Mouse (Mus musculus) spleen, adult 12 weeks (tissue): ENCODE results near the gene Rexo5.

Experiments used
- DNase-seq: peaks from one replicate; pipeline ENCODE4 v3.0.0; 2022; ENCODE audit warnings: low spot score

The Rexo5 gene

DNA sequence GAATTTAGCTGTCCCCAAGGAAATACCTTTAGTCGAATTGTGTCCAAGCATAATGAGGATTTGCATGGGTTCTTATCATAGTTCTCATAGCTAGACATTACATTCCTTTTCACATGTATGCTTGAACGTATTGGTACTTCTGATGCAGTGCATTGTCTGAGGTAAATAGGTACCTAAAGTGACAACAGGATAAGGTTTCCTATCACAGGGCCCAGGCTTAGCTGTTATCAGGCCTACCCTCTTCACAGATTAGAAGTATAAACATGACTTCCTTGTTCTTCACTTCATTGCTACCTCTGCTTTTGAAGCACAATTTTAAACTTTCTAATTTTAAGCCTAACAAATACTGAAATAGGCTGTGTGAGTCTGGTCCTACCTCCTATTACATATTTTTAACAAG, 51.7 kb downstream of the Rexo5 start:
- no peak for DNase-seq

DNA sequence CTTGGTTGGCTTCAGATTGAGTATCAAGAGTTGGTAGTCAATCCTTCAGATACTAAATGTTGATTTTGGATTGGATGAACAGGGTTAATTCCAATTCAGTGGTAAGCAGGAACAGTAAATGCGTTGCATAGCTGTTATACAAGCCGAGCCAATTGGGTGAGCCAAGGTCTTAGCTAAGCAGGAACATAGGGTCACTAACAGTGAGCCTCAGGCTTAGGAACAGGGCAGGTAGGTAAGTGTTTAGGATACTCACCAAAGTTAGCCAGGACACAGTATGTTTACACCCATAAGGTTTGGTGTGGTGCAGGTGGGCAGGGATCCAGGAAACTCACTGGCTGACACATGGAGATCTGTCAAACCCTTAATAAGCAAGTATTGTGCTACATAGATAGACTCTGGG, 53.6 kb downstream of the Rexo5 start:
- DNase-seq: no peak

DNA sequence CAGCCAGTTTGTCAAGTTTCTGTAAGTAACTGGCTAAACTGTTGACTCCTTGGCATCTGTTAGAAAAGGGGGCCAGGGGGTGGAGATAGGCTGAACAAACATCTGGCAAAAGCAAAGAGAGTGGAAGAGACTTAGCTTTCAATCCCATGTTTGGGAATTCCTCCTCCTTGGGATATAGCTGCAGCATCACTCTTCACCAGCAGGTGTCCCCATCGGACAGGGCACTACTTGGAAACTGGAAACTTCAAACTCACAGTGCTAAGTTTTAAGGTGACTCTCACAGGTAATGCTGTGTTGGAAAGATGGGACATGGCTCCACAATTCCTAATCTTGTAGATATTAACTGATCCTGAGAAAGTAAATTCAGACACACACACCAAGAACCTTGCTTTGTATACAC, 55.3 kb downstream of the Rexo5 start:
- no peak for DNase-seq

DNA sequence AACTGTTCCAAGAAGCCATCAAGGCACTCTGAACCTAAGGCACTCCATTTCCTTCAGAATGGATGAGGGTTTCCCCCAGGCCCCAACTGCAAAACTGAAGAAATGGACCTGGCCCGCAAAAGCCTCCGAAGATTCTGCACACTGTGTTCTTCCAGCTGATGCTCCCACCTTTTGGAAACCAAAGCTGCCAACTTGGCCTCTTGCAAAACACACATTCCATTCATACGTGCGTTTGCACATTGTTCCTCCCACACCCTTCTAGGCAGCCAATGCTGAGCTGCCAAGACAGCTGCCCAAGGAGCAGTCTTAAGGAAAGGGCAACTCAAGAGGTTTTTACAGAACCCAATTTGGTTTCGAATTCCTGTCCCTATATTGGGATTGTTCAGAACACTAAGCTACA, 56.9 kb downstream of the Rexo5 start:
- DNase-seq: no peak

DNA sequence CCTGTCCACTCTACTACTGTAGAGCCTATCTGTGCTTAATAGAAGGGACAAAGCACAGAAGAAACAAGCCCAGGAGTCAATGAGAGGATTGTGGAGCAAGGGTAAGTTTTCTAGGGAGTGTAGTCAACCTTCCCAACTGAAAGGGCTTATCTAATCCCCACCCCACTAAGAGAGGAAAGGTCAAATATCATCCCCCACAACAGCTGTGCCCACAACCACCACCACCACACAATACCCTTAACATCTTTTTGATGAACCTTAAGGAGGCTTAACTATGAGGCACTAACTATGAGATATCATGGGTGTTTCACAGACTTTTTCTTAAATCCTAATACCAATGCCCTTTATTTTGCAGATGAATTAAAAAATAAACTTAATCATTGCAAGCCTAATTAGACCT, 58.7 kb downstream of the Rexo5 start:
- DNase-seq: no peak

DNA sequence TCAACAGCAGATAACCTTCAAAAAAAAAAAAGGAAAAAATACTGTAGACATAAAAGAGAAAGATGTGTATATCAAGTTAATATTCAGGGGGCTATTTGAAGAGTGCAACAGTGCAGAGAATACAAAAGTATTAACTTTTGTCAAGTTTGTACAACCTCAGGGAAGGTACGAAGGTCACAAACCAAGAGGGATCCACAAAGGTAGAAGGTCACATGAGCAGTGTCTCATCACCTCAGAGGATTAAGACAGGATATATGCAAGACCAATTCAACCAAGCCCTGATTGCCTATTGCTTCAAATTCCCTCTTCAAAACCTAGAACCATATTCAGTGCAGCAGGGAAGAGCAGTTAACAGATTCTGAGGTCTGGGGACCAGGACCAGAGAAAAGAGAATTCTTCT, 59.4 kb downstream of the Rexo5 start:
- DNase-seq: no peak

DNA sequence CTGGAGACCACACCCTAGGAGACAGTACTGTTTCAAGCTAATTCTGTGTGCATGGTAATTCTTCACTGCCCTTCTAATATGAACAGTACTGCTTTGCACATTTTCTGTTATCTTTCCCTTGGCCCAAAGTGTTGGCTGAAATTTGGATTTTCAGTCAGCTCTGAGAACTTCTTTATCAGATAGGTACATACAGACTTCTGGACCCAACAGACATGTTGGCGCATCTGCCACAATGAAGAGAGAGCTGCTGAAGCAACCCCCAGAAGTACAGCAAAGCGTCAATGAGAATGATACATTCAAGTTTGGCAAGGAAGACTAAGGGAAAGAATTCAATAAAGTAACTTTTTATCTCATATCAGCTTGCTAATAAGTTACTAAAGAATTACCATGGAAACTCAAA, 60.6 kb downstream of the Rexo5 start:
- no peak for DNase-seq

DNA sequence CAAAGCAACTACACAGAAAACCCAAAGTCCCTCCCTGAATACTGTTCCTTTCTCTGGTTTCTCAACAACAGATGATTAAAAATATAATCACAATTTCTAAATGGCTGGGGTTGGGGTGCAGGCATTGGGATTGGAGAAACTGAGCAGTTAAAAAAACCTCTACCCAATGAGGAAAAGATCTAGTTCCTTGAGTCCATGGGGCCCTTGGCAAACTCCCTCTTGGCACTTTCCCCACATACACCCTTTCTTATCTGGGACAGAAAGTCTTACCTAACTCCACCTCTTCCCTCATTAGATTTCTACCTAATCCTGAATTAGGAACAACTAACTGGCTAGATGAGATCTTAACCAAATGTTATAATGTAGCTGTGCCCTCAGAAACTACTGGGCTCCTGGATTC, 61.2 kb downstream of the Rexo5 start:
- no peak for DNase-seq

DNA sequence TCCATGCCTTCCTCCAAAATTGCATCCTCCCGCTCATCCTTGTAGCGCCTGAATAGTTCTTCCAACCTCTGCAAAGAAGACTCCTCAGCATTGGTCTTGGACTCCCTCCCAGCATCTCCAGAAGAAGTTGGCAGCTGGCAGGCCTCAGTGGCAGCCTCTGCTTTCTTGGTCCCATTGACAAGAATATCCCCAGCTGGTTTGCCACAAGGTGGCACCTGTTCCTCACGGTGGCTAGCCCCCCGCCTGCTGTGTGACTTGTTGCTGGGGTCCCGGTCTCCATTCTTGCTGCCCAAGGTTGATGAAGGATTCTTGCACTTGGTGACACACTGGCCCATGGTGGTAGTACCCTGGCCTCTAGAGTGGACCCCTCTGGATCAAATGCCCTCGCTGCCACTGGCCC, 65.7 kb downstream of the Rexo5 start:
- DNase-seq: no peak

DNA sequence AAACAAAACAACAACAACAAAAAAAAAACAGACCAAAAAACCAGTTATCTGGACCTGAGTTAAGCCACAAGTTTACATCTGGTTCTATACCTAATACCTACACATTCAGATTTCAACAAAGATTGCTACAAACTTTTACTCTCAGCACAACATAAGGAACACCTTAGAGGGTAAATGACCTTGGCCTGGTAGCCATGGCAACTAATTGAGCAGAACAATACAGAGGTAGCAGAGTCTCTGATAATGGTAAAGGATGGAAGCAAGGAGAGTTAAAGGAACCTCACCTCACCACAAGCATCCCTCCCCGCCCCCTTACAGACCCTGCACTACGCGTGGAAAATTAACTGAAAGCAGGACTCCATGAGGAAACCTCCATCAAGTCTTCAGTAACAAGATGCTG, 66.3 kb downstream of the Rexo5 start:
- no peak for DNase-seq

DNA sequence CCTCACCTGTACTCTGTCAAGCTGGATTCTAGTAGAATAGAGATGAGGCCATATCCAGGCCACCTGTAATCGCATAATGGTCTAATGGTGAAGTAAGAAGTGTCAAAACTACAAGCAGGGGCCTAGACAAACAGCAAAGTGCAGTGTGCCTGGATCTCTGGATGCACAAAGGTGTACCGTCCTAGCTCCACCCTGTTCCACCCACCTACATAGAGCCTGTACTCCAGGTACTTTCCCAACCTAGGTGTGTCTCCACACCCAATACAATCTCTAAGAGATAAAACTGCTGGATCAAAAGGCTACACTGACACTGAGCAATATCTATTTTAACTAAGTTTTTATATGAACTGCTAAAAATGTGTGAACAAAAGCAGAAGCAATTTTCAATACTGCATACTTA, 66.7 kb downstream of the Rexo5 start:
- DNase-seq: no peak

DNA sequence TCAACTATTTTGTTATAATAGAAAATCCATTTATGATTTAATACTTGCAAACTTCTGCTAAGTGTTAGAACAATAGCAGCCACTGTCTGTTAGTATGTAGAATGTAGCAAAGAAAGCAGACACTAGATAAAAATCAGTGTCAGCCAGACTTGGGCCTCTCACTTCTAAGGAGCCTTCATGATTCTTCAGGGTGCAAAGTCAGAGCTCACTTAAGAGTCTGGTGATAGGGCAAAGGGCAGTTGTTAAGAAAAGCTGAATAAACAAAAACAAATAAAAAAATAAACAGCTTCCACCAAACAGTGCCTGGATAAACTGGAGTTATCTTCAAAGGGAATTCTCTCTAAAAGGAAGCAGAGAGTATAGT, 67.1 kb downstream of the Rexo5 start:
- DNase-seq: no peak

DNA sequence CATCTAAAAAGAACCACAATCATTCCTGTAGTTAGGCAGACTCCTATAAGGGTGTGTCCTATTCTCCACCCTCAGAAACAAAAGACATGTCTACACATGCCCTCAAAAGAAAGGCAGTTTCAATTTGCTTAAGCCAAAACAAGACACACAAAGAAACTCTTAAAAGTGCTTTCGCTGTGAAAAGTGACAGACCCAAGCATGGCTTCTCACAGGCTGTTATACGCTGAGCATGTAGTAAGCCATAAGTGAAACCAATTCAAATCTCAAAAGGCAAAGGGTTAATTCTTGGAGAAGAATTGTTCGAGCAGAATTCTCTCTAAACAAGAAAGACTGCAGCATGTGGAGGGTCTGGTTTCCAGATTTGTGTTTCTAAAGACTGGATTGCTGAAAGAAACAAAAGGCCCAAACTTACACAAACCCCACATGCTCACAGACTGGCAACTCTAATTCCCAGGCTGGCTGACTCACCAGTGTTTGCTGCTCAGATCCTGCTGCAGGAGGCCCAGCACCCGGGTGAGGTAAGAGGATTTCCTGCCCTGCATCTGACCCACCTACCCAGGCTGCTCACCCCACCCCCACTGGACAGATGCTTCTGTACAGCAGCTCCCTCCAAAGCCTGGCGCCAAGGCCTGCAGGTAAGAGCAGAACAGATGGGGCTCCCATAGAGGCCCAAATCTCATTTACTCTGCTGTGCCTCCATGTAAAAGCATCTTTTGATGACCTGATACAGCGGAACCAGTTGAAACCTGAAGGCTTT, 67.7 kb downstream of the Rexo5 start:
- no peak for DNase-seq

DNA sequence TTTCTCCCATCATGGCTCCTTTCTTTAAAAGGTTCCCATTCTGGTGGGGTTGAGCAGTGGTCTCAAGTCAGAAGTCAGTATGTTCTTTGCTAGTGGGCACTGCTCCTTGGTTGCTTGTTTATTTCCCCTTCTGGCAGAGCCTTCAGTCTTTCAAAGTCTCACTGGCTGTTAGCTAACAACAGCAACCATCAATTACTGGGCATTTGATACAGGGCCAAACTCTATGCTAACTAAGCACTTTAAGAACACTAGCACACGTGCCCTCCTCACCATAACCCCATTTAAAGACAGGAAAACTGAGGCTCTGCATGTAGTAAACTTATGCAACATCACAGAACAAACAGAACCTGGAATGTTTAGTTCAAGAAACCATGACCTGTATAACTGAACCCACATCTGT, 68.4 kb downstream of the Rexo5 start:
- no peak for DNase-seq

DNA sequence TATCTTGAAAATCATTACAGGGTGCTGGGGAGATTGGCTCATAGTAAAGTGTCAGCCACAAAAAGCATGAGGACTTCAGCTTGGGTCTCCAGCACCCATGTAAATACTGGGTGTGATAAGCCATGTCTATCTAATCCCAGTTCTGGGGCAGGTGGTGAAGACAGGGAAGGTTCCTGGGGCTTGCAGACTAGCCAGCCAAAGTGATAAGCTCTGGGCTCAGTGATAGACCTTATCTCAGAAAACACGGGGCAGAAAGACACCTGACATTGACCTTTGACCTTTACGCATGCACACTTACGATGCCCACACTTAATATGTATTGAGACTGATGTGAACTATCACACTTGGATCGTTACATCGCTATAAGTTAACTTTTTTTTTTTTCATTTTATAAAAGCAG, 70.7 kb downstream of the Rexo5 start:
- DNase-seq: no peak

DNA sequence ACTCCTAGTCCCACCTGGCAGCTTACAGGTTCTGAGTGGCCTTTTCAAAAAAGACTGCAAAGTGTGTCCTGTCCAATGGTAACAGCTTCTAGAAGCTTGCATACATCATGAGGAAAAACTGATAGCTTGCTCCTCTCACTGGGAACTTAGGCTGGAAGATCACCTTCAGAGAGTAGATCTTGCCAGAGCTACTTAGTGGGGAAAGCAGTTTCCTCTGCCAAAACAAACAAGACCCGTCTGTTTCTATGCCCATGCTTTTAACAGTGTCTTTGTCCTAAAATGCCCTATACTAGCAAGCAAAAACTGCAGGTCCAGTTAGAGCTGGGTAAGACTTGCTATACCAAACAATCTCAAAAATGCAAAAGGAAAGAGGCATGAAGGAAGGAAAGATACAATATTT, 72.3 kb downstream of the Rexo5 start:
- DNase-seq: no peak

DNA sequence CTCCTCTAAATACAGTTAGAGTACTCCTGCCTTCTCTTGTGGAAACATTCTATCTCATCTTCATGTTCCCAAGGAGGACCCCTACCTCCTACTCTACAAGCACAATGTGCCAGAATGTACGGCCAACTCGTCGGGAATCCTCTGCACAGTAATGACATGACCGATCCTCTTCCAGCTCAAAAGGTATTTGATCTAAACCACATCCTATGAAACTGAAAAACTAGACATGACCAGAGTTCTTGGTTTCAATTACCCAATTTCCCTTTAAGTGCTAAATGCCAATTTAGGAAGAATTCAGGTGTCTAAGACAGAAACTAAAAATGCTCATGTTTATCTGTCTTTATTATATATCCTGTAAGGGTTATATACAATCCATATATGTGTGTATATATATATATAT, 78.4 kb downstream of the Rexo5 start:
- no peak for DNase-seq

DNA sequence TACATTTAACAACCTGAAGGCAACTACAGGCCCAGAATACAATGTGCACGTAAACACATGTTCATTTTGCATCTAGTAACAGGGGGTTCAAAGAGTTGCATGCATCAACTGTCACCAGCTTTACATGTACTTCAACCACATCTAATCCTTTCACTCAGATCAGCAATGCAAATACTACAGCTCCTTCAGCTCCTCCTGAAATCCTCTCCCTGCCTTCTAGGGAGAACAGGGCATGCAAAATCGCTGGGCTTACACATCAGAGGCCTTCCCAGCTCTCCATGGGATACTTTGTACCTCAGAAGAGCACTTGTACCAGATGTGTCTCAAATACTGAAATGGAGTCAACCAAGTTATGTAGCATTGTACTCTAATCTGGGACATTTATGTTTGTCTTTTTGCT, 79.2 kb downstream of the Rexo5 start:
- DNase-seq: no peak

DNA sequence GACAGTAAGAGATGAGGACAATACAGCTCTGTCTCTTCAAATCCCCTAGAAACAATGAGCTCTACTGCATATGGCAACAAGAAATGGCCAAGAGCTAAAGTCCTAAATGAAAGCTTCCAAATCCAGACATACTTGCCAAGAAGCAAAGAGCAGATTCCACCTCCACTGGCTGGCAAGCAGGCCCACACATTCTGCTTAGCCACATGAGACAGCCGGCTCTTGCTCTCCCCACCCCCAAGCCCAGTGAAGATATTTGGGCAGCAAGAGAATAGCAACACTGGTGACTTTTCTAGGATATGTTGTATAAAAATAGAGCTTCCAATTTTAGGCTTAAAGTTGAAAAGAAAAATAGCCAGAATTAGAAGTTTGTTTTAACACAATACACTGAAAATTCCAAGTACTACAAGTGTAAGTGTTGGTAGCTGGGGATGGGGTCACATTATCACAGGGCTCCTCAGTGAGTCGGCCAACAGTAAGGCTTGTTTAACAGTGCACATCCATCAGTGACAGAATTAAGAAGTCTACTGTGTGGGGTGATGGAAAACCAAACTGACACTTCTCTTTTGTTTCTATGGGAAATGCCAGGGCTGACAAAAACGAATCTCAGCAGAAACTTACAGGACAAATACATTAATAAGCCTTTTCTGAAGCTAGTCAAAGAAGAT, 82.1 kb downstream of the Rexo5 start:
- DNase-seq: no peak

DNA sequence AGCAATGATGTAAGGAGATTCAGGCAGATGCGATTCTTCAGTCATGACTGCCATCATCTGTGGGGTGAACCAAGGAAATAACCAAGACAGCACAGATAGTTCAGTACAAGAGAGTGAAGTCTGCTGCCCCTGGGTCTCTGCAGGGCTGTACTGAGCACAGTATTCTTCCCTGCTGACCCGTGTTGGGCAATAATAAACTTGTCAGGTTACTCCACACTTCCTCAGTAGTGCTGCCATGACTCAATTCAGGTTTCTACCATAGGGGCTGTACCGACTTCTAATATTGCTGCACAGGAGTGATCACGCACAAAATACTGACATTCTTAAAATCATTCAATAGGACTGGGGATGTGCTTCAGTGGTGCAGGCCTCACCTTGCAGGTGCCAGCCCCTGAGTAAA, 85.4 kb downstream of the Rexo5 start:
- no peak for DNase-seq

DNA sequence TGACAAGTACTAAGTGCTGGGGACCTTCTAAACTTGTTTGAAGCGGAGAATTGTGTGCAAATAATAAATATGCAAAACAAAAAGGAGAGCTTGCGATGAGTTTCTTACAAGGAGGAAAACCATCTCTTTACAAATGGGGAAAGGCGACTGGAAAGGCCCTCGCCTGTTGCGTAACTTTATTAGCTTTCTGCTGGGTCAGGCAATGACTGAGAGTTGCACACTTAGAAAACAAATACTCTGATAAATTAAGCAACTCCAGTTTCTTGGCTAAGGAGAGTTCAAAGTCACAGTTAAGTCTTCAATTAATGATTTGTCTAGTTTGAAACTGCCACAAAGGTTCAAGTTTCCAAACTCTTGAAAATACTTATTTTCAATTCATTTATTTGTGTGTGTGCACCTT, 86.5 kb downstream of the Rexo5 start:
- DNase-seq: no peak

DNA sequence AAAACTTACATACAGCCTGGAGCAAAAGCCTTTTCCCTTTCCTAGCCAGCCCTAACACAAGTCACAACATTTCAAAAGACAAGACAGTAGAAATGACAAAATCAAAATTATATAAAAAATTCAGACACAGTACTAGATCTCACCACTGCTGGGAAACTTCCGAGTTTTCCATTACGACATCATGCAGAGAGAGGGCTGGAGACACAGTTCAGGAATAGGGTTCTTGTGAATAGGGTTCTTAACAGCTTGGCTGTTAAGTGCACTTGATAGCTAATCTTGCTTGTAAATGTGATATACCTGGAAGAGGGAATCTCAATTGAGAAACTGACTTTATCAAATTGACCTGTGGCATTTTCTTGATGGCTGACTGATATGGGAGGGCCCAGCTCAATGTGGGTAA, 87.4 kb downstream of the Rexo5 start:
- no peak for DNase-seq

DNA sequence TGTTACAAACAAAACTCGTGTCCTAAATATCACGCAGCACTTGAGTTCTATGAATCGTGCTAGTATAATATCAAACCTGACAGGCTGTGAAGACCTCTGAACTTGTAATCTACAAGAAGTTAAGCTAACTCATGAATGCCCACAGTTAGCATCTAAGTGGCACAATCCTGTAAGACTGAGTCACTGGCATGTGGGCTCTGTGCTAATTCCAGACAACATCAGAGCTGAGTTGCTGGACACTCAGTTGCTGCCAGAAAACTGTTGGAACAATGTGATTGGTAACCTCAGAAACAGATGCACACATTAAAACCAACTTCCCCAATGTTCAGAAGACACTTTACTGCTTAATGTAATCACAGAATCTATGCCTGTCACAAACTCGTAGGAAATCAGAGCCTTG, 94.1 kb downstream of the Rexo5 start:
- DNase-seq: no peak

DNA sequence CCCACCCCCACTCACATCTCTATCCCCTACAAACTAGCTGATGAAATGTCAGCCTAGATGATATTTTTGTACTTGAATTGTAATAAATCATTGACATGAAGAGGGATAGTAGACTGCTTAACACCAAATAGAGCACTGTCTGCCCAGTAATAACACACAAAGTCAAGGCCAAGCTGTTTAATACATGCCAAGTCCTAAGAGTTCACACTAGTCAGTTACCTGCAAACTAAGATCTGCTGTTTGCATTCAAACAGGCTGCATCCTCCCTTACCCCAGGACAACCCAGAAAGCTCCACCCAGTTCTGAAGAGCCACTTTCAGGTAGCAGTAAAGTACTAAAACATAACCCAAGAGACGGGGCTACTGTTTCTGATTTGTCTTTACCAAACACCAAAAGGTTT, 98.4 kb downstream of the Rexo5 start:
- no peak for DNase-seq
